Mouse (Mus musculus) frontal cortex, postnatal 14 days (tissue): ENCODE data around the gene F9.
"Not testable (repeated sequence)": the region's sequence is repeated elsewhere in the genome, so short reads cannot be mapped to it uniquely, and the experiment has no call there.

Experiments used
- DNase-seq, 2 experiments: peaks; one replicate each; pipeline ENCODE4 v3.0.0; 2022; ENCODE audit warnings: low spot score in 2 of 2

F9 gene

GRCm38 (mm10) chrX:59999221-60000083 is at the start of gene F9:
F9 (plus strand) TSS chrX:59999464.
- DNase-seq, result no peak

GRCm38 (mm10) chrX:59969767-59970166 is 29.5 kb upstream of the F9 start:
- not testable (repeated sequence) for DNase-seq

GRCm38 (mm10) chrX:60000084-60000443 is 800 bp downstream of the F9 start:
- DNase-seq, result no peak

- DNase-seq, result no peak
Observed at GRCm38 (mm10) chrX:60001461-60001860, 2.2 kb downstream of the F9 start.

GRCm38 (mm10) chrX:60013084-60013676 is 13.9 kb downstream of the F9 start:
- DNase-seq, result peak in 1 of 2 experiments; percentile 5

GRCm38 (mm10) chrX:60014588-60014987 is 15.3 kb downstream of the F9 start:
- no peak for DNase-seq

GRCm38 (mm10) chrX:60021007-60021406 is 21.7 kb downstream of the F9 start:
- no peak for DNase-seq

GRCm38 (mm10) chrX:60021595-60021994 is 22.3 kb downstream of the F9 start:
- DNase-seq, result no peak

- peak; percentile 5 to 7 for DNase-seq
Observed at GRCm38 (mm10) chrX:60026654-60027053, 27.4 kb downstream of the F9 start.

GRCm38 (mm10) chrX:60054745-60055144 is 55.5 kb downstream of the F9 start:
- no peak for DNase-seq

- no peak for DNase-seq
Observed at GRCm38 (mm10) chrX:60055185-60055584, 55.9 kb downstream of the F9 start.

- no peak for DNase-seq
Observed at GRCm38 (mm10) chrX:60075359-60075758, 76.1 kb downstream of the F9 start.
